Mouse (Mus musculus): ENCODE measurements around the gene Atp8b3. TPM values are rescaled to one million over a fixed set of nuclear protein-coding genes. Genes with fewer than 3 reads are reported as not detected.

Atp8b3 gene
- polyA plus RNA-seq, 1 experiment: 0.13 TPM

DNA sequence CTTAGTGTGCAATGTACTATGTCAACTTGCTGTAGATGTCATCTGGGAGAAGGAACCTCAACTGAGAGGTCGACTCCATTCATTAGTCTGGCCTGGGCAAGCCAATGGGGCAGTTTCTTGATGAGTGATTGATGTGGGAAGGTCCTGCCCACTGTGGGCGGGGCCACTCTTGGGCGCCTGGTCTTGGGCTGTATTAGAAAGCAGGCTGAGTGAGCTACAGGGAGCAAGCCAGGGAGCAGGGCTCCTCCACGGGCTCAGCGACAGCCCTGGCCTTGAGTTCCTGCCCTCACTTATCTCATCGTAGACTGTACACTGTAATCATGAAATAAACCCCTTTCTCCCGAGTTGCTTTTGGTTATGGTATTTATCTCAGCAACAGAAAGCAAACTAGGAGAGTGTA lies 5.2 kb downstream of the Atp8b3 start:
- Histone ChIP-seq H3K4me3 (ENCODE audit: insufficient read depth, poor library complexity, severe bottlenecking) (no peak overlapping the region), H3K36me3 (ENCODE audit: control insufficient read depth, insufficient read depth) (no peaks in the 10 kb centered on the region), H3K79me2 (ENCODE audit: control insufficient read depth, insufficient read depth) (no peaks in the 10 kb centered on the region), H3ac (ENCODE audit: control insufficient read depth, insufficient read length, low read depth) (no peak overlapping the region), H3K79me3 (ENCODE audit: low read depth) (no peaks in the 10 kb centered on the region), H3K27me3 (ENCODE audit: control insufficient read depth, insufficient read depth, insufficient read length) (peaks cover 12% of the 10 kb centered on the region)
- TF ChIP-seq CEBPB (IDR thresholded peaks at IDR 0.05; ENCODE audit: low read depth) (no peak), MYOD1 (IDR thresholded peaks at IDR 0.05; ENCODE audit: control insufficient read depth, insufficient read length, low read depth) (no peak), USF1 (IDR thresholded peaks at IDR 0.05; ENCODE audit: low read depth) (no peak), FOSL1 (IDR thresholded peaks at IDR 0.05; ENCODE audit: insufficient read depth, low read length, poor library complexity, severe bottlenecking) (no peak), MAX (IDR thresholded peaks at IDR 0.05) (no peak)

- Histone ChIP-seq H3K27me3 (ENCODE audit: control insufficient read depth, insufficient read depth, insufficient read length) (peaks cover 21% of the 10 kb centered on the region), H3K79me3 (ENCODE audit: low read depth) (no peaks in the 10 kb centered on the region), H3K79me2 (ENCODE audit: control insufficient read depth, insufficient read depth) (no peaks in the 10 kb centered on the region), H3K4me3 (ENCODE audit: insufficient read depth, poor library complexity, severe bottlenecking) (no peak overlapping the region), H3ac (ENCODE audit: control insufficient read depth, insufficient read length, low read depth) (no peak overlapping the region), H3K36me3 (ENCODE audit: control insufficient read depth, insufficient read depth) (no peaks in the 10 kb centered on the region)
- no peak for TF ChIP-seq MYOG (IDR thresholded peaks at IDR 0.05; ENCODE audit: control insufficient read depth, extremely low read depth, insufficient read length)
- no peak for TF ChIP-seq MAX (IDR thresholded peaks at IDR 0.05)
- TF ChIP-seq FOSL1 (IDR thresholded peaks at IDR 0.05; ENCODE audit: insufficient read depth, low read length, poor library complexity, severe bottlenecking): no peak
- no peak for TF ChIP-seq CEBPB (IDR thresholded peaks at IDR 0.05; ENCODE audit: low read depth)
- TF ChIP-seq CTCF (IDR thresholded peaks at IDR 0.05; ENCODE audit: control insufficient read depth, insufficient read depth, insufficient read length): no peak
- no peak for TF ChIP-seq USF1 (IDR thresholded peaks at IDR 0.05; ENCODE audit: low read depth)
- TF ChIP-seq MYOD1 (IDR thresholded peaks at IDR 0.05; ENCODE audit: control insufficient read depth, insufficient read length, low read depth): no peak
These were observed 6.1 kb downstream of the Atp8b3 start for GRCm38 (mm10) chr10:80532783-80533182.

GRCm38 (mm10) chr10:80526172-80526571 lies 12.8 kb downstream of the Atp8b3 start:
- Histone ChIP-seq H3ac (ENCODE audit: control insufficient read depth, insufficient read length, low read depth) (no peak overlapping the region), H3K79me3 (ENCODE audit: low read depth) (no peaks in the 10 kb centered on the region), H3K4me3 (ENCODE audit: insufficient read depth, poor library complexity, severe bottlenecking) (no peak overlapping the region), H3K27me3 (ENCODE audit: control insufficient read depth, insufficient read depth, insufficient read length) (peaks cover 45% of the 10 kb centered on the region), H3K79me2 (ENCODE audit: control insufficient read depth, insufficient read depth) (no peaks in the 10 kb centered on the region), H3K36me3 (ENCODE audit: control insufficient read depth, insufficient read depth) (no peaks in the 10 kb centered on the region)
- TF ChIP-seq FOSL1 (IDR thresholded peaks at IDR 0.05; ENCODE audit: insufficient read depth, low read length, poor library complexity, severe bottlenecking): no peak
- no peak for TF ChIP-seq MAX (IDR thresholded peaks at IDR 0.05)
- TF ChIP-seq MYOG (IDR thresholded peaks at IDR 0.05; ENCODE audit: control insufficient read depth, extremely low read depth, insufficient read length): no peak
- no peak for TF ChIP-seq CEBPB (IDR thresholded peaks at IDR 0.05; ENCODE audit: low read depth)
- TF ChIP-seq CTCF (IDR thresholded peaks at IDR 0.05; ENCODE audit: control insufficient read depth, insufficient read depth, insufficient read length): no peak
- no peak for TF ChIP-seq USF1 (IDR thresholded peaks at IDR 0.05; ENCODE audit: low read depth)
- no peak for TF ChIP-seq MYOD1 (IDR thresholded peaks at IDR 0.05; ENCODE audit: control insufficient read depth, insufficient read length, low read depth)

DNA sequence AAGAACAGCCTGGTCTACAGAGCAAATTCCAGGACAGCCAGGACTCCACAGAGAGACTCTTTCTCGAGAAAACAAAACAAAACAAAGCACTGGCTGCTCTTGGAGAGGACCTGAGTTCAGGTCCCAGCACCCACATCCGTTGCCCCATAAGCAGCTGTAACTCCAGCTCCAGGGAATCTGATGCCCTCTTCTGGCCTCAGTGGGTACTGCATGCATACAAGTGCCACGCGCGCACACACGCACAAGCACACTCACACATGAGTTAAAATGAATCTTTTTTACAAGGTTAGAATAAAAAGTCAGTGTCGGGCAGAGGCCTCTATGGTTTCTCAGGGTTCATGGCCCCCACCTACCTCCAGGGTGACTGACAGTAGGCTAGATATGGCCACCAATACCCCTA lies 15.6 kb downstream of the Atp8b3 start:
- no peak overlapping the region for H3ac ChIP-seq (ENCODE audit: control insufficient read depth, insufficient read length, low read depth)
- no peaks in the 10 kb centered on the region for H3K79me2 ChIP-seq (ENCODE audit: control insufficient read depth, insufficient read depth)
- no peaks in the 10 kb centered on the region for H3K79me3 ChIP-seq (ENCODE audit: low read depth)
- H3K36me3 ChIP-seq (ENCODE audit: control insufficient read depth, insufficient read depth): no peaks in the 10 kb centered on the region
- H3K27me3 ChIP-seq (ENCODE audit: control insufficient read depth, insufficient read depth, insufficient read length): peaks cover 29% of the 10 kb centered on the region
- TF ChIP-seq MYOG (IDR thresholded peaks at IDR 0.05; ENCODE audit: control insufficient read depth, extremely low read depth, insufficient read length) (no peak), FOSL1 (IDR thresholded peaks at IDR 0.05; ENCODE audit: insufficient read depth, low read length, poor library complexity, severe bottlenecking) (no peak), CTCF (IDR thresholded peaks at IDR 0.05; ENCODE audit: control insufficient read depth, insufficient read depth, insufficient read length) (no peak), MAX (IDR thresholded peaks at IDR 0.05) (no peak), MYOD1 (IDR thresholded peaks at IDR 0.05; ENCODE audit: control insufficient read depth, insufficient read length, low read depth) (no peak), CEBPB (IDR thresholded peaks at IDR 0.05; ENCODE audit: low read depth) (no peak), USF1 (IDR thresholded peaks at IDR 0.05; ENCODE audit: low read depth) (no peak)
- no peak overlapping the region for H3K4me3 ChIP-seq (ENCODE audit: insufficient read depth, poor library complexity, severe bottlenecking)

DNA sequence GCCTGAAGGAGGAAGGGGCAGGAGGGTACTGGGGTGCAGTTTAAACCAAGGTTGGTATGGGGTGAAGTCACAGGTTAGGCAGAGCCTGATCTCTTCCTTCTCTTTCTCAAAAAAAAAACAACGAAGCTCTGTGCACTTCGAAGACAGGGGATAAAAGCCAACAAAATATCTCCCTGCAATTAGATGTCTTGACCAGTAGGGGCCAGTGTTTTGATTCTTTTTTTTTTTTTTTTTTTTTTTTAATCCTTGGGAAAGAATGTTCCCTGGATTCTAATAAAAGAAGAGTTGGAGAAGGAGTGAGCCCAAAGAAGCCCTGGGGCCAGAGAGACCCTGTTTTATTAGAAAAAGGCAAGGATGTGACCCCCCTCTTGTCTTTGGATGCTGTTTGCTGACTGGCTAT lies 19.6 kb downstream of the Atp8b3 start:
- Histone ChIP-seq H3K79me2 (ENCODE audit: control insufficient read depth, insufficient read depth) (no peaks in the 10 kb centered on the region), H3ac (ENCODE audit: control insufficient read depth, insufficient read length, low read depth) (no peak overlapping the region), H3K36me3 (ENCODE audit: control insufficient read depth, insufficient read depth) (no peaks in the 10 kb centered on the region), H3K79me3 (ENCODE audit: low read depth) (no peaks in the 10 kb centered on the region), H3K4me3 (ENCODE audit: insufficient read depth, poor library complexity, severe bottlenecking) (no peak overlapping the region), H3K27me3 (ENCODE audit: control insufficient read depth, insufficient read depth, insufficient read length) (peaks cover 32% of the 10 kb centered on the region)
- TF ChIP-seq CEBPB (IDR thresholded peaks at IDR 0.05; ENCODE audit: low read depth) (no peak), MYOD1 (IDR thresholded peaks at IDR 0.05; ENCODE audit: control insufficient read depth, insufficient read length, low read depth) (no peak), USF1 (IDR thresholded peaks at IDR 0.05; ENCODE audit: low read depth) (no peak), CTCF (IDR thresholded peaks at IDR 0.05; ENCODE audit: control insufficient read depth, insufficient read depth, insufficient read length) (no peak), MAX (IDR thresholded peaks at IDR 0.05) (no peak), MYOG (IDR thresholded peaks at IDR 0.05; ENCODE audit: control insufficient read depth, extremely low read depth, insufficient read length) (no peak), FOSL1 (IDR thresholded peaks at IDR 0.05; ENCODE audit: insufficient read depth, low read length, poor library complexity, severe bottlenecking) (no peak)

- TF ChIP-seq USF1 (IDR thresholded peaks at IDR 0.05; ENCODE audit: low read depth): no peak
- TF ChIP-seq MYOD1 (IDR thresholded peaks at IDR 0.05; ENCODE audit: control insufficient read depth, insufficient read length, low read depth): no peak
- no peak for TF ChIP-seq MYOG (IDR thresholded peaks at IDR 0.05; ENCODE audit: control insufficient read depth, extremely low read depth, insufficient read length)
- no peak for TF ChIP-seq FOSL1 (IDR thresholded peaks at IDR 0.05; ENCODE audit: insufficient read depth, low read length, poor library complexity, severe bottlenecking)
- TF ChIP-seq CEBPB (IDR thresholded peaks at IDR 0.05; ENCODE audit: low read depth): no peak
- no peak for TF ChIP-seq MAX (IDR thresholded peaks at IDR 0.05)
- TF ChIP-seq CTCF (IDR thresholded peaks at IDR 0.05; ENCODE audit: control insufficient read depth, insufficient read depth, insufficient read length): no peak
- Histone ChIP-seq H3ac (ENCODE audit: control insufficient read depth, insufficient read length, low read depth) (no peak overlapping the region), H3K79me2 (ENCODE audit: control insufficient read depth, insufficient read depth) (no peaks in the 10 kb centered on the region), H3K27me3 (ENCODE audit: control insufficient read depth, insufficient read depth, insufficient read length) (peaks cover 48% of the 10 kb centered on the region), H3K4me3 (ENCODE audit: insufficient read depth, poor library complexity, severe bottlenecking) (no peak overlapping the region), H3K36me3 (ENCODE audit: control insufficient read depth, insufficient read depth) (no peaks in the 10 kb centered on the region), H3K79me3 (ENCODE audit: low read depth) (no peaks in the 10 kb centered on the region)
These were observed 25.2 kb downstream of the Atp8b3 start for GRCm38 (mm10) chr10:80513739-80514138.

Measured in C2C12 (cell line).